Mouse (Mus musculus): ENCODE data around the gene Slc16a5.
"Not testable (repeated sequence)": the region's sequence is repeated elsewhere in the genome, so short reads cannot be mapped to it uniquely, and the experiment has no call there.

DNA sequence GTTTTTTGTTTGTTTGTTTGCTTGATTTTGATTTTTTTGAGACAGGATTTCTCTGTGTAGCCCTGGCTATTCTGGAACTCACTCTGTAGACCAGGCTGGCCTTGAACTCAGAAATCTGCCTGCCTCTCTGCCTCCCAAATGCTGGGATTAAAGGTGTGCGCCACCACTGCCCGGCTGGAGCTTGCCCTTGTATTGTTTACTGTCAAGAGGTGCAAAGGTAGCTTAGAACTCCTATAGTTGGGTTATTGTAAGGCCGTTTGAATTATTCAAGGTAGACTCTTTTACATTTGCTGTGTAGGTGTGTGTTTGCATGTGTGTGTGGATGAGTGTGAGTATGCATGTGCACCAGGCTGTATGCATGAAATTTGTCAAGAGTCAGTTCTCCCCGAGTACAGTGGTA is 14.4 kb downstream of the Slc16a5 start:
- not testable (repeated sequence) for TF ChIP-seq CTCF (IDR thresholded peaks at IDR 0.05; ENCODE audit: borderline replicate concordance, extremely low read depth, insufficient read depth, insufficient read length); POLR2A (IDR thresholded peaks at IDR 0.05; ENCODE audit: borderline replicate concordance, extremely low read depth, insufficient read depth, insufficient read length, poor library complexity, severe bottlenecking)

All from brain, embryonic 14.5 days (tissue).